Mouse (Mus musculus) layer of hippocampus, adult 9-11 months (tissue): ENCODE measurements around the gene Gm3435.
"Not testable (repeated sequence)": the region's sequence is repeated elsewhere in the genome, so short reads cannot be mapped to it uniquely, and the experiment has no call there.

Source experiments
- DNase-seq: peaks from one replicate; pipeline ENCODE4 v3.0.0; 2022

Gene Gm3435

GRCm38 (mm10) chr17:15009706-15010413 is at the start of gene Gm3435:
Gene Gm3435 (plus strand): TSS chr17:15010176.
- not testable (repeated sequence) for DNase-seq

- DNase-seq, result no peak
Measured at GRCm38 (mm10) chr17:14960520-14960919, 49.5 kb upstream of the Gm3435 start.

- DNase-seq, result not testable (repeated sequence)
Measured at GRCm38 (mm10) chr17:14960951-14961556, 48.9 kb upstream of the Gm3435 start, which contains the start of gene Phf10. Gene Phf10 (minus strand): TSS chr17:14961273.

- DNase-seq, result not testable (repeated sequence)
Measured at GRCm38 (mm10) chr17:14961557-14962154, 48.3 kb upstream of the Gm3435 start.

GRCm38 (mm10) chr17:14968373-14968913 is 41.5 kb upstream of the Gm3435 start:
- not testable (repeated sequence) for DNase-seq

GRCm38 (mm10) chr17:14977718-14978361 is 32.1 kb upstream of the Gm3435 start:
- not testable (repeated sequence) for DNase-seq

- DNase-seq, result not testable (repeated sequence)
Measured at GRCm38 (mm10) chr17:14978362-14979038, 31.5 kb upstream of the Gm3435 start, which contains the start of the genes 9030025P20Rik and Gm3417. Gene 9030025P20Rik (plus strand): TSS chr17:14978468. Gene Gm3417 (minus strand): TSS chr17:14978790.

GRCm38 (mm10) chr17:14990116-14990702 is 19.8 kb upstream of the Gm3435 start:
- DNase-seq, result peak; percentile 38

- DNase-seq, result not testable (repeated sequence)
Measured at GRCm38 (mm10) chr17:14992522-14993138, 17.3 kb upstream of the Gm3435 start.

GRCm38 (mm10) chr17:14993139-14993832 is 16.7 kb upstream of the Gm3435 start:
- DNase-seq, result not testable (repeated sequence)

- DNase-seq, result not testable (repeated sequence)
Measured at GRCm38 (mm10) chr17:14994140-14994539, 15.8 kb upstream of the Gm3435 start.

- DNase-seq, result not testable (repeated sequence)
Measured at GRCm38 (mm10) chr17:15000047-15000446, 9.9 kb upstream of the Gm3435 start.

GRCm38 (mm10) chr17:15009088-15009487 is 888 bp upstream of the Gm3435 start:
- not testable (repeated sequence) for DNase-seq

GRCm38 (mm10) chr17:15021503-15022220 is 11.7 kb downstream of the Gm3435 start:
- peak; percentile 64 for DNase-seq

GRCm38 (mm10) chr17:15023878-15024492 is 14.0 kb downstream of the Gm3435 start:
- not testable (repeated sequence) for DNase-seq

- DNase-seq, result not testable (repeated sequence)
Measured at GRCm38 (mm10) chr17:15024502-15025193, 14.7 kb downstream of the Gm3435 start.

- not testable (repeated sequence) for DNase-seq
Measured at GRCm38 (mm10) chr17:15025513-15025912, 15.5 kb downstream of the Gm3435 start.

GRCm38 (mm10) chr17:15031414-15031813 is 21.4 kb downstream of the Gm3435 start:
- not testable (repeated sequence) for DNase-seq

GRCm38 (mm10) chr17:15040455-15040854 is 30.5 kb downstream of the Gm3435 start:
- DNase-seq, result not testable (repeated sequence)
